Mouse (Mus musculus): Measurements from ENCODE around the gene Kcnab3.

GRCm38 (mm10) chr11:69316361-69316760, 9.7 kb upstream of the Kcnab3 start:
- TF ChIP-seq USF1 (IDR thresholded peaks at IDR 0.05; ENCODE audit: low read depth): peak; percentile 50
- no peak for TF ChIP-seq CTCF (IDR thresholded peaks at IDR 0.05; ENCODE audit: control insufficient read depth, insufficient read depth, insufficient read length)
- no peak for TF ChIP-seq CEBPB (IDR thresholded peaks at IDR 0.05; ENCODE audit: low read depth)
- TF ChIP-seq MAX (IDR thresholded peaks at IDR 0.05): no peak
- no peak for TF ChIP-seq MYOD1 (IDR thresholded peaks at IDR 0.05; ENCODE audit: control insufficient read depth, insufficient read length, low read depth)
- TF ChIP-seq FOSL1 (IDR thresholded peaks at IDR 0.05; ENCODE audit: insufficient read depth, low read length, poor library complexity, severe bottlenecking): no peak
- TF ChIP-seq MYOG (IDR thresholded peaks at IDR 0.05; ENCODE audit: control insufficient read depth, extremely low read depth, insufficient read length): no peak
